Mouse (Mus musculus) E14TG2a.4 (cell line): Measurements from ENCODE around the gene Zfp598.
A peak's percentile ranks its signal among the peaks of the same experiment; 100 is the strongest.

Experiments used
- H3K27me3 ChIP-seq: 2 replicates; pipeline ENCODE4 v1.6.1; 2014; ENCODE audit warnings: low read length, control low read depth; ENCODE audit not compliant: insufficient read depth
- H3K36me3 ChIP-seq: 2 replicates; pipeline ENCODE4 v1.6.1; 2014; ENCODE audit warnings: low read length, control low read depth; ENCODE audit not compliant: insufficient read depth
- H3K4me1 ChIP-seq: replicated peaks from 2 replicates; pipeline ENCODE4 v1.6.1; 2014; ENCODE audit warnings: low read depth, low read length, control low read depth
- H3K4me3 ChIP-seq: replicated peaks from 2 replicates; pipeline ENCODE4 v1.5.1; 2014; ENCODE audit warnings: mild to moderate bottlenecking, low read length
- H3K9me3 ChIP-seq: 2 replicates; pipeline ENCODE4 v1.6.1; 2014; ENCODE audit warnings: low read length, control low read depth
- CTCF ChIP-seq: conservative IDR thresholded peaks from 2 replicates; pipeline ENCODE4 v1.5.1; 2014; ENCODE audit warnings: low read length
- NANOG ChIP-seq: IDR thresholded peaks from 2 replicates; pipeline ENCODE4 v1.6.1; 2014; ENCODE audit warnings: borderline replicate concordance, low read length, mixed read lengths
- POU5F1 ChIP-seq: IDR thresholded peaks from 2 replicates; pipeline ENCODE4 v1.6.1; 2014; ENCODE audit warnings: low read length, borderline replicate concordance

Zfp598 gene

GRCm38 (mm10) chr17:24642791-24643343, 26.6 kb upstream of the Zfp598 start:
- peaks cover 40% of the 10 kb centered on the region for H3K36me3 ChIP-seq
- TF ChIP-seq CTCF (no peak), POU5F1 (no peak), NANOG (no peak)
- H3K9me3 ChIP-seq = no peaks in the 10 kb centered on the region
- H3K4me1 ChIP-seq = peaks cover 95% of the 10 kb centered on the region
- H3K4me3 ChIP-seq = no peak overlapping the region
- H3K27me3 ChIP-seq = no peaks in the 10 kb centered on the region

GRCm38 (mm10) chr17:24644030-24644715, 25.3 kb upstream of the Zfp598 start:
- TF ChIP-seq POU5F1 (no peak), CTCF (no peak), NANOG (no peak)
- peak overlapping the region; percentile 41 for H3K4me3 ChIP-seq
- peaks cover 93% of the 10 kb centered on the region for H3K4me1 ChIP-seq
- H3K27me3 ChIP-seq = peaks cover 12% of the 10 kb centered on the region
- peaks cover 27% of the 10 kb centered on the region for H3K36me3 ChIP-seq
- H3K9me3 ChIP-seq = no peaks in the 10 kb centered on the region

DNA sequence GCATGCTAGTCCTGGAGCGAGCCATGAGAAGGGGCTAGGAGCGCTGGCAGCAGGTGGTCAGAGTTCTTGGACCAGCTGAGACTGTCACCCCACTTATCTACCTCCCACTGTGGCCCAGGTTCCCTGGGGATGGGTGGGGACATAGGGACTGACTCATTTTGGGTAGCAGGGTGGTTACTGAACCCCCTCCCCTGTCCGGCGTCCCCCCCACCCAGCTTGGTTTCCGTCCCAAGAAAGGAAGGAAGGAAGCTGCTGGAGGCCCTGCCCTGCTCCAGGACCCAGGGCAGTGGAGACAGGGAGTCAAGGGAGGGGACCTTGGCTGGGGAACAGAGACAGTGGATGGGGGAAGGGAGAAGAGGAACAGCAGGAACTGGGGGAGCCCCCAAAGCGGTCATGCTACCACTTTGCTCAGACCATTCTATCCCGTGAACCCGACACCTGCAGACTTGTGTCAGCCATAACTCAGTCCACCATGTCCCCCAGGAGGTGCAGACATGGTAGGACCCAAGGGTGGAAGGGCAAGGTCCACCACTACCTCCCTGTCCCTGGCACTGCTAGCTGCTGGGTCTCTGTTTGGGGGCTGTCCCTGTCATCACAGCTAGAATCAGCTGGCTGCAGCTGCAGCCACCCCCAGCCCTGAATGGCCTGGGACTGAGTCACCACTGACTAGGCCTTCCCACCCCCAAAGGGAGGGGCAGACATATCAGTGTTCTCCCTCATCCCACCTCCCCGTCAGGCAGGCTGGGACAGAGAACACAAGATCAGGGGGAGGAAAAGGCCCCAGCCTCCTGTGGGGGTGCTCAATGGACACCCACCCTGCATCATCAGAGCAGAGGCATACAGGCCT, 24.4 kb upstream of the Zfp598 start:
- no peak for TF ChIP-seq POU5F1
- TF ChIP-seq NANOG = no peak
- no peak for TF ChIP-seq CTCF

GRCm38 (mm10) chr17:24645916-24646315, 23.6 kb upstream of the Zfp598 start:
- TF ChIP-seq NANOG = no peak
- TF ChIP-seq POU5F1 = no peak
- TF ChIP-seq CTCF = no peak
- peaks cover 17% of the 10 kb centered on the region for H3K36me3 ChIP-seq
- H3K9me3 ChIP-seq = no peaks in the 10 kb centered on the region
- H3K27me3 ChIP-seq = peaks cover 27% of the 10 kb centered on the region
- peaks cover 89% of the 10 kb centered on the region for H3K4me1 ChIP-seq
- no peak overlapping the region; the same call in 1 of the 2 replicates for H3K4me3 ChIP-seq

More for the DNA sequence above, 24.4 kb upstream of the Zfp598 start:
- H3K27me3 ChIP-seq = peaks cover 20% of the 10 kb centered on the region
- H3K4me3 ChIP-seq = peak overlapping the region; percentile 41
- H3K36me3 ChIP-seq = peaks cover 18% of the 10 kb centered on the region
- no peaks in the 10 kb centered on the region for H3K9me3 ChIP-seq
- peaks cover 88% of the 10 kb centered on the region for H3K4me1 ChIP-seq

DNA sequence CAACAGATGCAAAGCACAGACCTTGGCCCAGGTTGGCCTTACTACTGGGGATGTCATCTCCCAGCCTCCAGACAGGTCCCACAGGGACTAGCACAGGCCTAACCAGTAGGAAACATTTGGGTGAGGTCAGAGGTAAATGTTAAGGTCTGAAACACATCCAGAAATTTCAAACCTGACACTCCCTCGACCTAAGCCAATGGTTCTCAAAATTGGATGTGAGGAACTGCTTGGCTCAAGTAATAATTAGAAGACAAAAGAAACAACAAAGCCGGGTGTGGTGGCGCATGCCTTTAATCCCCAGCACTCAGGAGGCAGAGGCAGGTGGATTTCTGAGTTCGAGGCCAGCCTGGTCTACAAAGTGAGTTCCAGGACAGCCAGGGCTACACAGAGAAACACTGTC, 23.1 kb upstream of the Zfp598 start:
- TF ChIP-seq POU5F1 (no peak), NANOG (no peak), CTCF (no peak)
- Histone ChIP-seq H3K27me3 (peaks cover 31% of the 10 kb centered on the region), H3K9me3 (no peaks in the 10 kb centered on the region), H3K4me3 (no peak overlapping the region), H3K36me3 (peaks cover 17% of the 10 kb centered on the region), H3K4me1 (peaks cover 87% of the 10 kb centered on the region)

DNA sequence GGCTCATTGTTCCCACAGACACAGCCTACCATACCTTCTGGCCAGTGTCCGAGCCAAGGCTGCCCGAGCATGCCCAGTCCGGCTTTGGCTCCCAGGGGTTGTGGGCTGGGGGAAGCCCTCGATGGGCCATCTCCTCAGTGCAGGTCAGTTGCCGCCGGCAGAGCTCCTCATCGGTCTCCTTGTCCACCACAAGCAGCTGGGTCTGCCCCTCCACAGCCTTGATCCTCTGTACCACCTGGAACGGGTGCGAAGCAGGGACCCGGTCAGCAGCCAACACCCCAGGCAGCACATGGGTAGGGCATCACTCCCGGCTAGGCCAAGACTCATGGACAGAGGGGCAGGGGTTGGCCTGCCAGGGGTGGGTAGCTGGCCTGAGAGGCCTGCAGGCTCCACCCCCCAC, 22.0 kb upstream of the Zfp598 start:
- peaks cover 42% of the 10 kb centered on the region for H3K27me3 ChIP-seq
- no peaks in the 10 kb centered on the region for H3K9me3 ChIP-seq
- H3K4me1 ChIP-seq = peaks cover 76% of the 10 kb centered on the region
- H3K36me3 ChIP-seq = peaks cover 7% of the 10 kb centered on the region
- peak overlapping the region; percentile 0 for H3K4me3 ChIP-seq
- TF ChIP-seq NANOG (no peak), CTCF (no peak), POU5F1 (no peak)

DNA sequence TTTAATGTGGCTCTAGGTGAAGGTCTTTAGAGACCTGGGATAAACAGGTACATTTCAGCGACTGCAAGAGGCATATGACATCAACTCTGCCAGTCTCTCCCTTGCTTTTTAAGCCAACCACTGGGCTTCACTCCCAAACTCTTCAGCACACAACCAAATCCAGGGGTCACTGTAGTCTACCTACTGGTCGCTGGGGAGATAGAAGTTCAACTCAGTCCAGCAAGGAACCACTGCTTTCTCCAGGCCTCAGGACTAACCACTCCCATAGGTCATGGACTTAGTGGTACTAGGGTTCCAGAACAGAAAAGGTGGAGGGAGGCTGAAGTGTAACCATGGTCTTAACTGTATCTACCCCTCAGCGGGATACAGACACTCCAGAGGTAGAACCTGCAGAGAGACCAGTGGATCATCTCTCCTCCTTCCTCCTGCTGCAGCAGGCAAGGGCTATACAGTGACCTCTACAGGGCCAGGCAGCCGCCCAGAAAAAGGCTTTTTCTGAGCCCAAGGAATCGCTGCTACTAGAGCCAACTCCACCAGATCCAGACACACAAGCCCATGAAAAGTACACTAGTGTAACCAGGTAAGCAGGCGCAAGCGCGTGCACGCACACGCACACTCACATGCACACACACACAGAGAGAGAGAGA, 20.6 kb upstream of the Zfp598 start:
- Histone ChIP-seq H3K36me3 (no peaks in the 10 kb centered on the region), H3K4me3 (no peak overlapping the region), H3K9me3 (no peaks in the 10 kb centered on the region), H3K4me1 (peaks cover 65% of the 10 kb centered on the region), H3K27me3 (peaks cover 50% of the 10 kb centered on the region)
- TF ChIP-seq CTCF = no peak
- TF ChIP-seq NANOG = no peak
- no peak for TF ChIP-seq POU5F1

DNA sequence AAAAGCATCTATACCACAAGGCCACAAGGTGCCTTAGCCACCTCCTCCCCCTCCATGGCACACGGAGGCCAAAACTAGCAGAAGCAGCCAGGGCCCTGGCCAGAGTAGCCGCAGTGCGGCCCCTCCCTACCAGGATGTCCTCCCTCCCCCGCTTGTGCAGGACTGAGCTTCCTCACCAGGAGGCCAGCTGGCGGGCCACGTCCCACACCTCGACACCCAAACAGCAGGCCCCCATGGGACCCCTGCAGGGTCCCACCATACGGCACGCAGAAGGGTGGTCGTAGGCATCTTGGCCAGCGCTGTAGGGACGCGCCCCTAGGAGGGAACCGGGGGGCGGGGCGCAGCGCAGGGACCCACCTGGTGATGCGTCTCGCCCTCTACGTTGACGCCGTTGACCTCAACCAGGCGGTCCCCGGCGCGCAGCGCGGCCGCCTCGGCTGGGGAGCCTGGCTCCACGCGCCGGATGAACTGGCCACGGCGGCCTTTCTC, 19.9 kb upstream of the Zfp598 start:
- no peak for TF ChIP-seq NANOG
- no peak for TF ChIP-seq CTCF
- no peak for TF ChIP-seq POU5F1
- Histone ChIP-seq H3K4me3 (peak overlapping the region; percentile 90), H3K9me3 (no peaks in the 10 kb centered on the region), H3K36me3 (no peaks in the 10 kb centered on the region), H3K27me3 (peaks cover 50% of the 10 kb centered on the region), H3K4me1 (peaks cover 65% of the 10 kb centered on the region)
